Mouse (Mus musculus) embryonic facial prominence, embryonic 12.5 days (tissue): ENCODE measurements around the gene H2al1h. TPM values are rescaled to one million over a fixed set of nuclear protein-coding genes. Genes with fewer than 3 reads are reported as not detected.
A peak's percentile ranks its signal among the peaks of the same experiment; 100 is the strongest.
"Not testable (repeated sequence)": the region's sequence is repeated elsewhere in the genome, so short reads cannot be mapped to it uniquely, and the experiment has no call there.

ENCODE experiments used
- ATAC-seq: fragments of 200-750 bp; cut with Nextera tagmentation; 2 replicates; pipeline ENCODE4 v1.8.0; 2017; ENCODE audit not compliant: insufficient number of reproducible peaks, insufficient read depth, low FRiP score, low TSS enrichment
- H3K27ac ChIP-seq: fragments of 300-500 bp; sonication (generic); 2 replicates; pipeline ENCODE4 v1.5.1; 2016; ENCODE audit warnings: mild to moderate bottlenecking
- H3K27me3 ChIP-seq: fragments of 300-500 bp; sonication (generic); 2 replicates; pipeline ENCODE4 v1.6.1; 2016; ENCODE audit warnings: mild to moderate bottlenecking, moderate library complexity
- H3K36me3 ChIP-seq: fragments of 300-500 bp; sonication (generic); 2 replicates; pipeline ENCODE4 v1.6.1; 2016; ENCODE audit warnings: mild to moderate bottlenecking
- H3K4me1 ChIP-seq: fragments of 300-500 bp; sonication (generic); 2 replicates; pipeline ENCODE4 v1.6.1; 2016
- H3K4me2 ChIP-seq: fragments of 300-500 bp; sonication (generic); replicated peaks from 2 replicates; pipeline ENCODE4 v1.6.1; 2016; ENCODE audit warnings: mild to moderate bottlenecking, moderate library complexity
- H3K4me3 ChIP-seq: fragments of 300-500 bp; sonication (generic); 2 replicates; pipeline ENCODE4 v1.5.1; 2016; ENCODE audit warnings: mild to moderate bottlenecking
- H3K9ac ChIP-seq: fragments of 300-500 bp; sonication (generic); 2 replicates; pipeline ENCODE4 v1.6.1; 2016; ENCODE audit warnings: mild to moderate bottlenecking, moderate library complexity
- H3K9me3 ChIP-seq: fragments of 300-500 bp; sonication (generic); 2 replicates; pipeline ENCODE4 v1.6.1; 2016; ENCODE audit warnings: mild to moderate bottlenecking, moderate library complexity
- WGBS: fragments of 180-500 bp; shearing (Covaris S2); methylation state at CpG from one replicate; pipeline ENCODE4 v1.1.7; 2016; 5-methylcytosine and 5-hydroxymethylcytosine counted together
- polyA plus RNA-seq: library from polyadenylated mRNA; unstranded; fragments of >200 nt; fragmentation: Nextera tagmentation; extraction: Ambion mirVana; gene quantifications from 2 replicates; pipeline ENCODE4 v1.2.1, GENCODE M21; 2016

Gene H2al1h
- polyA plus RNA-seq, 1 experiment from 2014 or later, result not detected

DNA sequence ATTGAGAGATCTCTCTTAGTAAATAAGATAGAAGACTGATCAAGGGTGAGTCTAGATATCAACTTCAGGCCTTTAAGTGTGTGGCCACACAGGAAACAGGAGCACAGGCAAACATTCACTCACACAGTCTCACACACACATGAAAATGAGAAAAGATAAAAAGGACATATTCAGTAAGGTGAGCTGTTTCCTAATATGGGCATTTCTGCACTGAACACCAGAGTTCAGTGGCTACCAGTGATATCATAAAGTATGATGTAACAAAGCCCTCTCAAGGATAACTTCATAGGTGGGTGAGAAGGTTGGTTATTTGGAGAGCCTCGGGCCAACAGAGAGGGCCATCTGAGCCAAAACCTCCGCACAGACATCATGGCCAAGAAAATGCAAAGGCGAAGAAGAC, 3.3 kb upstream of the H2al1h start, which contains the start of gene H2al1g:
H2al1g (plus strand) TSS at position 301 of the 400 bp plus-strand sequence.
- not testable (repeated sequence) for ATAC-seq, H3K36me3 ChIP-seq, H3K4me1 ChIP-seq, H3K9ac ChIP-seq, H3K27ac ChIP-seq, H3K27me3 ChIP-seq, H3K9me3 ChIP-seq, H3K4me2 ChIP-seq, H3K4me3 ChIP-seq
- WGBS, result no CpG with 5 or more reads among the region's 3 CpGs

DNA sequence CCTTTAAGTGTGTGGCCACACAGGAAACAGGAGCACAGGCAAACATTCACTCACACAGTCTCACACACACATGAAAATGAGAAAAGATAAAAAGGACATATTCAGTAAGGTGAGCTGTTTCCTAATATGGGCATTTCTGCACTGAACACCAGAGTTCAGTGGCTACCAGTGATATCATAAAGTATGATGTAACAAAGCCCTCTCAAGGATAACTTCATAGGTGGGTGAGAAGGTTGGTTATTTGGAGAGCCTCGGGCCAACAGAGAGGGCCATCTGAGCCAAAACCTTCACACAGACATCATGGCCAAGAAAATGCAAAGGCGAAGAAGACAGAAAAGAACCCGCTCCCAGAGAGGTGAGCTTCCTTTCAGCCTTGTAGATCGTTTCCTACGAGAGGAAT, 3.1 kb downstream of the H2al1h start, which contains the start of gene H2al1i:
H2al1i (plus strand) TSS at position 301 of the 400 bp plus-strand sequence.
- not testable (repeated sequence) for H3K4me2 ChIP-seq, H3K9ac ChIP-seq, H3K27me3 ChIP-seq, H3K9me3 ChIP-seq, H3K4me1 ChIP-seq, H3K27ac ChIP-seq, H3K4me3 ChIP-seq, ATAC-seq, H3K36me3 ChIP-seq
- no CpG with 5 or more reads among the region's 5 CpGs for WGBS

DNA sequence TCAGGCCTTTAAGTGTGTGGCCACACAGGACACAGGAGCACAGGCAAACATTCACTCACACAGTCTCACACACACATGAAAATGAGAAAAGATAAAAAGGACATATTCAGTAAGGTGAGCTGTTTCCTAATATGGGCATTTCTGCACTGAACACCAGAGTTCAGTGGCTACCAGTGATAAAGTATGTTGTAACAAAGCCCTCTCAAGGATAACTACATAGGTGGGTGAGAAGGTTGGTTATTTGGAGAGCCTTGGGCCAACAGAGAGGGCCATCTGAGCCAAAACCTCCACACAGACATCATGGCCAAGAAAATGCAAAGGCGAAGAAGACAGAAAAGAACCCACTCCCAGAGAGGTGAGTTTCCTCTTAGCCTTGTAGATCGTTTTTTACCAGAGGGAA, 6.2 kb downstream of the H2al1h start, which contains the start of gene H2al1j:
H2al1j (plus strand) TSS at position 301 of the 400 bp plus-strand sequence.
- not testable (repeated sequence) for H3K27me3 ChIP-seq, H3K9ac ChIP-seq, H3K27ac ChIP-seq, H3K4me3 ChIP-seq, H3K4me2 ChIP-seq, H3K9me3 ChIP-seq, H3K36me3 ChIP-seq, ATAC-seq, H3K4me1 ChIP-seq
- WGBS, result 82% methylated on average over 2 of the region's 2 CpGs

DNA sequence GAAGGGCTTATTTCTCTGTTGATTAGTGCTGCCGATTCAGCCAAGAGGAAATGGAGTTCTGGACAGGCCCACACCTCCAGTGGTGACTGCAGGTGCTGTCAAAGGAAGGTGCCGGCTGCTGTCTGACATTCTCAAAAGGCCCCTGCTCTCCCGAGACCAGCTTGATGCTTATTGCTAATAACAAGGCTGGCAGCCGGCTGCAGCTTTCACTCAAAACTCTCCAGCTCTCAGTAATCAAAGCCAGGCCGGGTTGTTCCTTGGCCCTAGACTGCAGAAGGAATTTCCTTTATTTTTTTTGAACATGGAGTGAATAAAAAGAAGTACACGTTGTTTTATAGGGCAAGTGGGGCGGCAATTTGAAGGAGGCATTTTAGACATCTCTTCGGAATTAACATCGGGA, 24.5 kb downstream of the H2al1h start:
- ATAC-seq, result no peak
- H3K27ac ChIP-seq, result peak overlapping the region; percentile 46; the same call in 1 of the 2 replicates
- no peaks in the 10 kb centered on the region for H3K36me3 ChIP-seq
- no peaks in the 10 kb centered on the region for H3K9me3 ChIP-seq
- H3K27me3 ChIP-seq, result no peaks in the 10 kb centered on the region
- 0 out of 2 replicates have a peak overlapping the region, but pooled peaks have one; percentile 5 for H3K4me2 ChIP-seq
- H3K4me3 ChIP-seq, result no peak overlapping the region
- peaks cover 2% of the 10 kb centered on the region; the same call in 1 of the 2 replicates for H3K4me1 ChIP-seq
- no peak overlapping the region for H3K9ac ChIP-seq
- 39% methylated on average over 9 of the region's 9 CpGs for WGBS

DNA sequence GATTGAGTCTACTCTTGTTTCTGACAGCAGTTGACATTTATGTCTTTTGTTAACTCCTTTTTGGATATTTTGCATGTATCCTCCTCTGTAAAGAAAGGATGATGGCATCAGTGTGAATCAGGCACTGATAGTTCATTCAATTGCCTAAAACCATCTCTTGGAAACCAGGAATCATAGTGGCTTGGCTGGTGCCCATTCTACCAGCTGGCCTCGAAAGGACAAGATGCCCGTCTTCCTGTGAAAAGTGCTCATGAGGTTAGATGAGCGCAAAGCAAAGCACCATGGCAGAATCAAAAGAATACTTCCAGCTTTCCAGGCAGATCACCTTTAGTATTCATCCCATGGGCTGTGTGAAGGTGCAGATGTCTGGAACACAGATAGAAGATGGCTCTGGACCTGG, 25.5 kb downstream of the H2al1h start:
- no peak for ATAC-seq
- 86% methylated on average over 3 of the region's 3 CpGs for WGBS
- no peak overlapping the region for H3K4me3 ChIP-seq
- no peak overlapping the region for H3K9ac ChIP-seq
- no peaks in the 10 kb centered on the region for H3K36me3 ChIP-seq
- H3K9me3 ChIP-seq, result no peaks in the 10 kb centered on the region
- no peaks in the 10 kb centered on the region for H3K27me3 ChIP-seq
- H3K4me1 ChIP-seq, result peaks cover 2% of the 10 kb centered on the region; the same call in 1 of the 2 replicates
- no peak overlapping the region for H3K27ac ChIP-seq
- no peak overlapping the region for H3K4me2 ChIP-seq

DNA sequence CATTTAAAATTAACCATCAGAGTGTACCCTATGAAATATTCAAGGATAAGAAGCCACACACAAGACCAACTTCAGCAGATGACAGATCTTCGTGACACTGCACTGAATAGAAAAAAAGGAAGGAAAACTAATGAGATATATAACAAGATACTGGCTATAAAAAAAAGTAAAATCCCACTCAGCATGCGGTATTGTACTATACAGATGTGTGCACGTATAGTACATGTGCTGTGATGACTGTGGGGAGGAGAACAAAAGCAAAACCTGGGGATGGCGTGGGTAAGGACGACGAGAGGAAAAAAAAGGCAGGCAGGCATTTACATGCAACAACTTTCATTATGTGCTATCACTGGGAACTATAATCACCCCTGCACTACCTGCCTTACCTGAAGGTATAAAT, 39.5 kb downstream of the H2al1h start:
- Histone ChIP-seq H3K27me3 (no peaks in the 10 kb centered on the region), H3K27ac (no peak overlapping the region), H3K4me1 (0 out of 2 replicates have a peak, but pooled peaks cover 2% of the 10 kb centered on the region), H3K36me3 (no peaks in the 10 kb centered on the region), H3K9me3 (no peaks in the 10 kb centered on the region), H3K4me3 (no peak overlapping the region), H3K9ac (no peak overlapping the region), H3K4me2 (no peak overlapping the region)
- WGBS, result 81% methylated on average over 6 of the region's 6 CpGs
- ATAC-seq, result no peak

DNA sequence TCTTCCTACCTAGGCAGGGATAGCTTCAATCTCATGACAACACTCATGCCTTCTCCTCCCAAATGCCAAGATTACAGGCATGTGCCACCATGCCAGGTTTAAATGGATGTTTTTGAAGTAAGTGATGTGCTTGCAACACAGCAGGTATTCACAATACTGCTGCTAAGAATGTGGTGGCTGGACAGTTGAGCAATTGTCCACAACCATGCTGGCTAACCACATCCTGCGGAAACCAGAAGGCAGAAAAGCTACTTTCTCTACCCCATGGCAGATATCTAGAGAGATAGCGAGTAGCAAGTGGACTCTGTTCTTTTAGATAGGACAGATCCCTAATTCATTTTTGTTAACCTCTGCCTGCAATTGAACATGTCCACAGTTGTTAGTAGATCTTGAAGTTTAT, 40.0 kb downstream of the H2al1h start:
- no peaks in the 10 kb centered on the region for H3K36me3 ChIP-seq
- no peaks in the 10 kb centered on the region for H3K9me3 ChIP-seq
- no peak overlapping the region for H3K9ac ChIP-seq
- no peak for ATAC-seq
- WGBS, result 91% methylated on average over 2 of the region's 2 CpGs
- H3K4me1 ChIP-seq, result 0 out of 2 replicates have a peak, but pooled peaks cover 2% of the 10 kb centered on the region
- H3K27ac ChIP-seq, result no peak overlapping the region
- H3K27me3 ChIP-seq, result no peaks in the 10 kb centered on the region
- no peak overlapping the region for H3K4me2 ChIP-seq
- no peak overlapping the region for H3K4me3 ChIP-seq

DNA sequence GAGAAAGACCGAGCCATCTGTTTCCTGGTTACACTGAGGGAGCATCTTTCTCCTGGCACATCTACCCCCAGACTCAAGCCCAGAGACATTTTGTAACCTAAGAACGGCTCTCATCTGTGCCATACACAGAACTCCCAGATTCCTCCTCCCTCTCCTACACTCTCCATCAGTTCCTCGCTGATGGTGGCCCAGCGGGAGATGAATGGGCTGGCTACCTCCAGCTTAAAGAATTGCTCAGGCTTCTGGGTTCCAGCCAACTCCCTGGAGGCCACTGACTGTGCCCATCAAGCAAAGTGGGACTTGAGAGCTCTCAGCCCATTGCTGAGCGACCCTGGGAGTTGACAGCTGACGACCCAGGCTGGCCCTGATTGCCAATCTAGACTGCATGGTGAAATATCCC, 42.6 kb downstream of the H2al1h start:
- WGBS, result 50% methylated on average over 6 of the region's 6 CpGs
- Histone ChIP-seq H3K27ac (no peak overlapping the region), H3K4me2 (no peak overlapping the region), H3K9ac (no peak overlapping the region), H3K36me3 (no peaks in the 10 kb centered on the region), H3K9me3 (no peaks in the 10 kb centered on the region), H3K4me3 (no peak overlapping the region), H3K27me3 (no peaks in the 10 kb centered on the region), H3K4me1 (0 out of 2 replicates have a peak, but pooled peaks cover 2% of the 10 kb centered on the region)
- ATAC-seq, result no peak

DNA sequence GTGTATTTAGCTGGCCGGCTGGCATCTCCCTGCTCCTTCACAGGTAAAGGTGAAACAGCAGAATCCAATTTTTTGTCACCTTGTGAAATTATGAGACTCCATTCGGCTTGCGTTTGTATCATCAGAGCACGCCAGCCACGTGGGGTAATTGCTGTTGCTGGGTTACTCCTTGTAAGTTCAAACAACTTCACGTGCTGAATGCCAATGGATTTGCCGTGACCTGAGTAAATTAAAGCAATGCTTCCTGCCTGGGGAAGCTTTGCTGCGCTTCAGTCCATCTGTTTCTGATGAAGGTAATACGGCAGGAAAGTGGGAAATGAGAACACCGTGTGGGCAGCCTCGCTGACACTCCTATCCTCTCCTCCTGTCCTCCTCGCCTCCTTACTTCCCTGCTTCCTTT, 43.9 kb downstream of the H2al1h start:
- Histone ChIP-seq H3K27ac (no peak overlapping the region), H3K9ac (no peak overlapping the region), H3K27me3 (0 out of 2 replicates have a peak, but pooled peaks cover 2% of the 10 kb centered on the region), H3K9me3 (no peaks in the 10 kb centered on the region), H3K4me3 (no peak overlapping the region), H3K4me2 (no peak overlapping the region), H3K4me1 (0 out of 2 replicates have a peak, but pooled peaks cover 2% of the 10 kb centered on the region), H3K36me3 (no peaks in the 10 kb centered on the region)
- no peak for ATAC-seq
- 27% methylated on average over 12 of the region's 12 CpGs for WGBS

Other genes starting within 250 kb of the H2al1h start
- not detected in 2 replicates for gene H2al1a, start 22.2 kb upstream of the H2al1h start, polyA plus RNA-seq
- gene H2al1b, start 19.1 kb upstream of the H2al1h start, polyA plus RNA-seq, result not detected in 2 replicates
- gene H2al1c, start 15.8 kb upstream of the H2al1h start, polyA plus RNA-seq, result not detected in 2 replicates
- not detected in 2 replicates for gene H2al1d, start 12.7 kb upstream of the H2al1h start, polyA plus RNA-seq
- gene H2al1e, start 9.6 kb upstream of the H2al1h start, polyA plus RNA-seq, result not detected in 2 replicates
- not detected in 2 replicates for gene H2al1f, start 6.3 kb upstream of the H2al1h start, polyA plus RNA-seq
- not detected in 2 replicates for gene H2al1g, start 3.2 kb upstream of the H2al1h start, polyA plus RNA-seq
- not detected in 2 replicates for gene H2al1i, start 3.2 kb downstream of the H2al1h start, polyA plus RNA-seq
- gene H2al1j, start 6.3 kb downstream of the H2al1h start, polyA plus RNA-seq, result not detected in 2 replicates